Mouse (Mus musculus) adrenal gland (tissue): ENCODE measurements at regions not wholly inside any gene's neighbourhood (a gene's known extent, or its start where the extent isn't known, plus 50 kb on each side); places are given as distances from the start of the nearest gene placed in this dataset.

ENCODE experiments used
- intact Hi-C: fragments of 180-260 bp; cut with DNase I; formaldehyde crosslinking; loops from one replicate; pipeline ENCODE4 v1.15.1; 2025

DNA sequence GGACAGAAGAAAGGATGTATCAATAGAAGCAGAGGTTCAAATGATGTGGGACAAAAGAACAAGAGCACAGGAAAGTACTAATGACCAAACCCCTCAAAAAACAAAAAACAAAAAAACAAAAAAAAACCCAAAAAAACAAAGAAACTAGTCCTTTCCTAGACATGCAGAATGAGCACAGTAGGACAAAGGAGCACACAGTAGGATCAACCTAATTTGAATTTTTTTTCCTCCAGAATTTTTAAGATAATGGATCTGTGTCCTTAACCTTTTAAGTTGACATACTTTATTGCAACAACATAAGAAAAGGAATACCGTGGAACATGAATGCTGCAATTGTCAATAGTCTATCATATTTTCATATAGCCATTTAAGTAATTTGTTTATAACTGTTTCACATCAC is 370.2 kb upstream of the Dach1 start:
- intact Hi-C loops: no loop called here

DNA sequence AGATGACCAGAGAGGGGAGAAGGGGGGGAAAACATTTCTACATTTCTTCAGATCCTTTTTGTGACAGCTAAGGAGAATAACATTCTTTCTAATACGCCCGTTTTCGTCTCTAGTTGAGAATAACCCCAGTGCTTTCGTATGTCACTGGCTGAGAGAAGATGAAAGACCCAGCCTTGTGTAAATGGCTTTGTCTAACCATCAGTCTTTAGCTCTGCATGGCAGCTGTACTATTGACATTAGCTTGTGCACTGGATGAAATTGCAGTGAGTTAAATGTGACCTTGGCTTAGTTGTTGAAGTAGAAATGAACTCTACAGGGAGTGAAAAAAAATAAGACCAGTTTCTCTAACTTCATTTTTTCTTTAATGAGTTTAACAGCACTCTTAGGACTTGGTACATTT is 368.7 kb upstream of the Dach1 start:
- intact Hi-C loops: no loop called here

DNA sequence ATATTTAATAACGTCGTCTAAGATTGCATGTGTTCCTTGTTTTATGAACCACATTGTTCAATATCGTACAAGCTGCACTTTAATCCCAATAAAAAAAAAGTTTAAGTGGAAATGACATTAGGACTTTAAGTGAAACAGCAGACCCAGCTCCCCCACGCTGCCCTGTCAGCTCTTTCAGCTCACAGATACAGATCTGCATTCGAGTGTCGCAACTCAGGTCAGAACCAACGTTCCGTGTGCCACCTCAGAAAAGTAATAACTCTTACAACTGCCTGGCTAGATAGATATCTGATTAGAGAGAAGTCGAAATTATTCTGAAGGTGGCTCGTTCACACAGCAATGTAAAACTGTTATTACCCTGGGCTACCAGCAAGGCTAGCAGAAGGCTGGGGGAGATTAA is 364.0 kb upstream of the Dach1 start:
- intact Hi-C loops: no loop called here

DNA sequence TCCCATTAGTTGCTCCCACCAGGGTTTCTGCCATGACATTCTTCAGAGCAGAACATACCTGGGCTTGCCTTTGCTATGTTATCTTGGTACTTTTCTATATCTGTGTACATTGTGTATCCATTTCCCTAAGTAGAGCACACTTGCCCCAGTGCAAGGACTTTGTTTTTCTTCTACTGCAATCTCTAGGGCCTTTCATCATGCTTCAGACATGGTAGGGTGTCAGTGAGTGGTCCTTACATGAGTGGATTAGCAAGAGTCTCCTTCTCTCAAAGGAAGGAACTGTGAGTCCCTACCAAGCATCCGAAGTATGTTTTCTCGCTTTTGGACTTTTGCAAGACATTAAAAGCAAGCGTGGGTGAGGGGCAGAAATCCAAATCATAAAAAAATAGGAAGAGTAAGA is 351.4 kb upstream of the Dach1 start:
- intact Hi-C loops: no loop called here

DNA sequence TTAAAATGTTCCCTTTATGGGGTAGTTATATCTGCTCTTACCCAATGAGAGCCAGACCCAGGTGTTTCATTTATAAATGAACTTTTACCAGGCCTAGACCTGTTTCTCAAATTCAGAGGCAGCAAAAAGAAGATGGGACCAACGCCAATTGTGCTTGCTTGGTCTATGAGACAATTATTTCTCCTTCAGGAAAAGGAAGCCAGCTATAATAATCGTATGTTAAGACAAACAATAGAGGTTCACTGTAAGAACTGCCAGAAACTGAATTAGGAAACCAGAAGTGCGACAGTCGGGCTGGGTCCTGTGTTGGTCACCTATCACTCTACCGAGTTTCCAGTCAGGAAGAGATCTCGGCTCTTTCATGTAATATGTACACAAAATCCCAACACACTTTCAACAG is 335.8 kb upstream of the Dach1 start:
- intact Hi-C loops: no loop called here

DNA sequence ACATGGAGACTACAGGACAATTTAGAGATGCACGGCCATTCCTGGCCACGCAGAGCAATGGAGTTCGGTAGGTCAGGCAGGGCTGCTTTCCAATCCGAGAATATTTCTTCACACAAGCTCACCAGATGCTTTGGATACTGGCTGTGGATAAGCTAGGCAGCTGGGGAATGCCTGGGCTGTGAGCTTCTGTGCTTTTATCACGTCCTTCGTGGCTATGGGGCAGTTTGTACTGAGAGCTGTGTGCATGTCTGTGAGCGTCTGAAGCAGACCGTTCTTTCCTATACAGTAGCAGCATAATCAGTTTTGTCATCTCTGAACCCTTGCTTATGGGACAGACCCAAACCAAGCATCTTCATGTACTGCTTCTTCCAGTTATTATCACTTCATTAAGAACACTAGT is 307.9 kb upstream of the Dach1 start:
- intact Hi-C loops: no loop called here

DNA sequence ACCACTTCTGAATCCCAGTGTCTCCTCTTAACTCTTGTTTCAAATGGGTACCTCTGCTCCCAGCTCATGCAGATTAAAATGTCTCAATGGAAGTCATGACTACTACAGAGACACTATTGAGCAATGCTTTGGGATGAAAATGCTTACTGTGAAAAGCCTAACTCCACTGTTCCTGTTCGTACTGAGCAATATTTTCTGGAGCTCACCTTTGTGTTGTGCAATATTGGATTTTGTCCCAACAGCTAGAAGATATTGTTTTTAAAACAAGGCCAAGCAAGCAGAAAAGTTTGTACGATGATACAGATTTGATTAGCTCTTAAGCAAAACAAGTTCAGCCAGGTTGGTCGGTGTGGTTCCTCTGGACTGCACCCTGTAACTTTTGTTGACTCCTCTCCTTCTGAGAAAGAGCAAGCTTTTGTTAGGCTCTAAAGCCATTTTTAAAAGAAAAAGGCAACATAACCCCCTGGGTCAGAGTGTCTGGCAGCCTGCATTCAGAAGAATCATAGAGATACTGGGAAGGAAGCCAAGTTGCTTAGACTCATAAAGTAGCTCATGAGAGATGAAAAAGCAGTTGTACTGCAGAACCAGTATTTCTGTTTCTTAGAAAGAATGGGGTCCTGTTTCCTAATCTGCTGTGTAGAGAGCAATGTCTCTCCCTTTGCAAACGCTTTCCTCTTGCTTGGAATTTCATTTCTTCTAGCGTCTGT is 302.4 kb upstream of the Dach1 start:
- intact Hi-C loops: no loop called here

DNA sequence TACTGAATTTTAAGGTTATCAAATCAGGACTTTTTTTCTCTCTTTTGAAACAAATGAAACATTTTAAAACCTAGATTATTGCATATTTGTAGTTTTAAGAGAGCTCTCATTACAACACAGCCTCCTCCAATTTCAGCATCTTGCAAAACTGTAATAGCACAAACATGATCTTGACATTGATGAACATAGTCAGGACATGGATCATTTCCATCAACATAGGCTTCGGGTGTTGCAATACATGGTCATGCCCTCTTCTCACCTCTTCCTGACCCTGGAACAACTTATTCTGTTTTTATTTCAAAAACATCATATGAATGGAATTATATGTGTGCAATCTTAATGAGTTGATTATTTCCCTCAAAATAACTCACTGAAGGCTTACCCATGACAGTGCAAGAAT is 284.9 kb upstream of the Dach1 start:
- intact Hi-C loops: no loop called here

DNA sequence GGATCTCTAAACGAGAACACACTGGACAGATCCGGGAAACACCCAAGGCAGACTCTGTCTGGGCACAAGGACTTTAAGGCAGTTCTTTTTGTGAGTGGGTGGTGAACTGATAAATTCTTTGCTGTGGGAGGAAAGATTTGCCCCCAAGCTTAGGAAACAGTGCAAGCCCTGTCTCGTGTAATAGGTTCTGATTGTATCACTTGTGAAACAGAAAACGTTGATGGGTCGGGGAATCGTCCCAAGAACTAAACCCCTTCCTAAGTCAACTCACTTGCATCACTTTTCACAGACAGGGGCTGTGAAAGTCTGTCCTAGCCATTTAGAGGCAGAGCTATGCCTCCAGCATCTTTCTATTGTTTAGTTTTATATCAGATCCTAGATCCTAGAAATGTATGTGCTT is 282.6 kb upstream of the Dach1 start:
- intact Hi-C loops: no loop called here

DNA sequence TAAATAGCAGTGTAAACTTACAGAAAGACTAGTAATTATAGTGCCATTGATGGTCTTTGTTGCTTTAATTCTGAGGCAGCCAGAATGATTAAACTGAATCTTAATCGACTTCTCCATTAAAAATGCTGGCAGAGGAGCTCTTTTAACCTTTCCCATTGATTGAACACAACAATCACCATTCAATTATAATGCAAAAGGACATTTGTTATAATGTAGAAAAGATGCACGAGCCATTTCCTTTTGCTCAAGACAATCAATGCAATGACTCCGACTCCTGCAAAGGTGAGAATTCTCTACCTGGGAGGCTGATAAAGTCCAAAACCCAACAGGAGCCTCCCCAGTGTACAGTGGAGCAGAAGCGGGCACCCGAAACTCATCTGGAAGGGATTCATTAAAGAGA is 280.0 kb upstream of the Dach1 start:
- intact Hi-C loops: no loop called here

DNA sequence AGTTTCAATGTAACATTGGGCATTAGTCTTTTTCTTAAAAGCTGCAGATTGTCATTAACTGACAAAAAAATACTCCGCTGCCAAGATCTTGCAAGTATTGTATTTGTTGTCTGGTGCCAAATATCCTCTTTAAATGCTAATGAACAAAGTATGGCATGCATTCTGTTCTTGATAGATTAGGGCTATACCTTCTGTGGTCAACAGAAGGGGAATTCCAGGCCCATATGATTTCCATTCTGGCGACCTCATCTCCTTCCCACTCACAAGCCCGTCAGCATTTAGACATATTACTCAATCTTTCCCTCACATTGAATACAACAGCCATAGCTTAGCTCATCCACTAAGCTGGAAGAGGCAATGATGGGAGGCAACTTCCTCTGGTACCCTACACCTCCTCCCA is 272.8 kb upstream of the Dach1 start:
- intact Hi-C loops: no loop called here

DNA sequence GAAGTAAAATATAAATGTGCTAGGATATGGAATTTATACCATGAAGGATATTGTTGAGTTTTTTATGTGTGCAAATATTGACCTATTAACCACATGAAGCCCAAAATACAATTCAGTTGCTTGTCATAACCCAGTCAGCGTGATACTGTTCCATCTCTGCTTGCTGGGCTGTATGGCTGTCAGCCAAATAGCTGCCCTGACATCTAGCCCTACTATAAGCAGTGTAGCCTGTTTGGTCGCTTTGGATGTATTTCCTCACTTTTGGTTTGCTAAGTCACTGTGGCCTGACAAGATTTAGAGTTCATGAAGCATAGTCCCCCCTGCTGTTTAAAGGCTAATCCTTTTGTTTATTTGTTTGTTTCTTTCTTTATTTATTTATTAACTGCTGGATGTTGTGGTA is 272.4 kb upstream of the Dach1 start:
- intact Hi-C loops: no loop called here

DNA sequence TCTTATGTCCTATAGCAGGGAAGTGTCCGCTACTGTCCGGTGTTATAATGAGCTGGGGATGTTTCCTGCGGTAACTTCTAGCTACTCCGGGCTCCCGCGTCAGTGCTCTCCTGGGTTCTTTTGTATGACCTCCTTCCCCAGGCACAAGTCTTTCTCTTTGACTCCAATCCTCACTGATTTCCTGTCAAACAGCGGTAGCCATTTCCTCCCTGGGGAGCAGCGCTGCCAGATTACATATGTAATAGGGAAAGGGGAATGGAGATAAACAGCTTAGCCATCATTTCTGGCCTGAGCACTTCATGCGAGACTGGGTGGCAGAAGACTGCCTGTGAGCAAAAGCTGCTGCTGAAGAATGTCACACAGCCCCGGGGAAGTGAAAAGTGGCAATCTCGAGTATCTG is 262.4 kb upstream of the Dach1 start:
- intact Hi-C loops: no loop called here

DNA sequence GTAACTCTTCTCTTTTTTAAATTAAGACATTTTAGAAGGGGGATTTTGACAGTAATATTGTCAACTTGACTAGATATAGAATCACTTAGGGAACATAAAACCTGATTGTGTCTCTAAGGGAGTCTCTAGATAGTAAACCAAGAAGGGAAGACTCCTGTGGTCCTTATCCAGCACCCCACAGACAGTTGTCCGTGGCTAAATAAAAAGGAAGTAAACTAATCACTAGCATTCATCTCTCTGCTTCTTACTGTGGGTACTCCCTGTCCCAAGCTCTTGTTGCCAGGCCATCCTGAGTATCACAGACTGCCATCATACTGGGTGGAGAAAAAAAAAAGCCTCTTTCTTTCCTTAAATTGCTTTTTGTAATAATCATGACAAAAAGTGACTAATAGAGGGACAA is 248.2 kb upstream of the Dach1 start:
- intact Hi-C loops: loop anchor here (10.0 kb wide), 1 partner anchor 163 kb away; no protein-coding TSS in a partner anchor

DNA sequence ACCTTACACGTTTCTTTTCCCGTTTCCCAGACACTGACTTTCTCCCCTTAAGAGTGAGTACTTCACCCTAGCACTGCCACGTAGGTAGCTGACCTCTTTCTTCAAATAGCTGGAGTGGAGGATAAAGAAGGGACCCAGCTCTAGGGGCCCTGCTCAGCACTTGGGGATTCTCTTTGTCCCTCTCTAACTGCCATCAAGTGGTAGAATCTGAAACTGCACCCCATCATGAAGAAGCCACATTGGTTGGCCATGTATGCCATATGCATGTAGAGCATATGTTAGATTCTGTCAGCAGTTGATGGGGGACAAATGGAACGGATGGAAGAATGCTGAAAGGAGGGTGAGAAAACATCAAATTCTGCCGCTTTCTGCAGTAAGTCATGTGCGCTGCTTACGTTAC is 244.6 kb upstream of the Dach1 start:
- intact Hi-C loops: loop anchor here (10.0 kb wide), 1 partner anchor 159 kb away; no protein-coding TSS in a partner anchor

DNA sequence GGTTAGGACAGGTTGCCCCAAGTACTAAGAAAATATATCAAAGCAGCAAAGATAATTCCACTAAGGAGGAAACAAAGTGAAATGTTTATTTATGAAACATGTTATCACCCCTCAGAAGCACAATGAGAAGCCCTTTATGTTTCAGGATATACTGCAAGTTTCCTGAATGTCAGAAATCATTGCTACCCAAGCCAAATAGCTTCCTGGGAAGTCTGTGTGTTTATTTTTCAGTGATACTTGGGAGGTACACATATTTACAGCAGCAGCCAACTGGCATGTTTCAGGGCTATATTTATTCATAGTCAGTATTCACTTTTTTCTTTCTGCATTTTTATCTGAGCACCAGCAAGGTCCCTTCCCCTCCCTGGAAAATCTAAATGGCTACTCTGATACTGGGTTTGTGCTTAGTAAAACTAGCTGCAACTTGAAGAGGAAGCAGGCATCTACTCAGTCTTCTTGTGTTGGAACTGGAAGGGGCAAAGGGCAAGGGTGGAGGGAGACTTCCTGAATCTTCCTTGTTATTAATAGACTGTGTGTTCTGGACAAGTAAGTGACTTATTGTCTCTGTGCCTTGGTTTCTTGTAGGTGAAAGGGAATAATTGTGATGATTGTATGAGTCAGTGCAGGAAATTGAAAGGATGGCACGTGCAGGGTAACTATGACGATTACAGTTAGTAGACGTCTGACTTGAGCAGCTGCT is 236.5 kb upstream of the Dach1 start:
- intact Hi-C loops: no loop called here

DNA sequence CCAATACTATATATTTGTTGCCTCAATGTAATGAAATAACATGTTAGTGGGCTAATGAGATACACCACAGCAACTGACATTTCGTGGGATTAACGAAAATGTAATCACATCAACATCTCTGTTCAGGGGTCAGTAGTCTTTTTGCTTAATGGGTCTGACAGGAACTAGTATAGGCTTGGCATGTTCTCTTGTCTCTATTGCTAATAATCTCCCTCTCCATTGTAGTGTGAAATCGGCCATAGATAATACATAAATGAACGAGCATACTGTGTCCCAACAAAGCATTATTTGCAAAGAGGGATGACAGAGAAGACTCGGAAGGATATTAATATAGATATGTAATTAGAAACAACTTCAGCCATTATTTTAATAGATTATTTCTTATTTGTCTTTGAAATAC is 234.5 kb upstream of the Dach1 start:
- intact Hi-C loops: no loop called here

DNA sequence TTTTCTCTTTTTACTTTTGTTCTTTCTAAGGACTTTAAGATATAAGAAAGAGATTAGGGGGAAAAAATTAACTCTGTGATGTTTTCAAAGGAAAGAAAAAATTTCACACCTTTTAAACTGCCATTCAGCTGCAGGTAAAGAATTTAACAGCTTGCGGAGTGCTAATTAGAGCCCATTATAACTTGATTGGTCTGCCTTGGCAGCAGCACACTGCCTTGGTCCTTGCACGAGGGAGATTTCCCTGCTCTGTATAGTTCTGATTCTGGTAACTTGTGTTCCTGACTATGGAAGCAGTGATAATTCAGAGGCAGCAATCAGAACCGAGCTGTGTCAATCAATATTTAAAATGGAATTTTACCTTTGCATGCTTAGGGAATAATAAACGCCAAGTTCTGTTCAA is 218.3 kb upstream of the Dach1 start:
- intact Hi-C loops: no loop called here
